Mouse (Mus musculus): ENCODE measurements at regions not wholly inside any gene's neighbourhood (a gene's known extent, or its start where the extent isn't known, plus 50 kb on each side); places are given as distances from the start of the nearest gene placed in this dataset.

GRCm38 (mm10) chr3:53939684-53940189, 76.1 kb upstream of the Ufm1 start:
- TF ChIP-seq MYOG (IDR thresholded peaks at IDR 0.05; ENCODE audit: control insufficient read depth, extremely low read depth, insufficient read length), result no peak
- no peak for TF ChIP-seq CTCF (IDR thresholded peaks at IDR 0.05; ENCODE audit: control insufficient read depth, insufficient read depth, insufficient read length)
